Mouse (Mus musculus): ENCODE data around the gene Suclg2. TPM values are rescaled to one million over a fixed set of nuclear protein-coding genes. Genes with fewer than 3 reads are reported as not detected.

The Suclg2 gene
- polyA plus RNA-seq, 1 experiment: 85.3 TPM

DNA sequence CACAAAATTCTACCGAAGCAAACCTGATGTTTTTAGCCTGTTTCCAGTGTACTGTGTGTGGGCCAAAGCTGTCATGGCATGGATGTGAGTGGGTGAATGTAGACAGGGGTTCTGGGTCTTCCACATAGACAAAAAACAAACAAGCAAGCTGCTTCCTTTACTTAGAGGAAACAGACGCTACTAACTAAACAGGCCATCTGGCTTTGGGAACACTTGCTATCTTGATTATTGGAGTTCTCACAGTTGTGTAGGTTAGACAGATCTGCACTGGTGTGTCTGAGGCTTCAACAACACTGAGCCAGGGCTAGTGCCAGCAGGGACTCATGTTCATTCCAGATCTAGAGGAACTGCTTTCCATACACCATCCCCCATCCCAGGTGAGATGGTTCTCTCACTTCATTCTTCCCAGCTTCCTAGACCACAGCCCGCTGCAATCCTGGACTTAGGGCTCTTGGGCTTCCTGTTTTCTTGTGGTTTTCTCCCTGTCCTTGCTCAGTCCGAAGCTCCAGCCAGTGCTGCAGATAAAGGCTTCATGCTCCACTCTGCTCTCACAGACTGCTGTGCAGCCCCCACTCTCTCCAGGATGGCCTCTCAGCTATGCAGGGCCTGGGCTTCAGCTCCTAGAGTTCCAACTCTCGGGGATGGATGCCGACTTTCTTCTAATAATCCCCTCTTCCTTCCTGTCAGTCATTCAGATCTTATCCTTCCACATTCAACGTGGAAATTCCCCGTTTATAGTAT, 226.2 kb downstream of the Suclg2 start:
- TF ChIP-seq GATA1 (IDR thresholded peaks at IDR 0.05; ENCODE audit: low read length): no peak

DNA sequence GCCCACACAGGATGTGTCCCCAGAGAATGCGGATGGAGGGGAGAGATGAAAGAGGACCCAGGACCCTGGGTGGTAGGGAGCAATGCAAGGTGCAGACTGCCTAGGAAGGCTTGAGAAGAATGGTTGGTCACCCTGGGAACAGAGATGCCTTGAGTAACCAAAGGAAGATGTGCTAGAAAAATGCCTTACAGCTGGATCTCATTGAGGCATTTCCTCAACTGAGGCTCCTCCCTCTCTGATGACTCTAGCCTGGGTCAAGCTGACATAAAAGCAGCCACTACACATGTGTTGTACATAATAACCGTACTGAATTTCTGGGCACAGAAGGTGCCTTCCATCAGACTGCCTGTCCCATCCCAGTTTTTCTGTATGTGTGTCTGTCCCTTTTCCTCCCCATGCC, 227.6 kb downstream of the Suclg2 start:
- TF ChIP-seq GATA1 (IDR thresholded peaks at IDR 0.05; ENCODE audit: low read length): no peak

- no peak for TF ChIP-seq GATA1 (IDR thresholded peaks at IDR 0.05; ENCODE audit: low read length)
These were observed 232.8 kb downstream of the Suclg2 start for GRCm38 (mm10) chr6:95485791-95486190.

DNA sequence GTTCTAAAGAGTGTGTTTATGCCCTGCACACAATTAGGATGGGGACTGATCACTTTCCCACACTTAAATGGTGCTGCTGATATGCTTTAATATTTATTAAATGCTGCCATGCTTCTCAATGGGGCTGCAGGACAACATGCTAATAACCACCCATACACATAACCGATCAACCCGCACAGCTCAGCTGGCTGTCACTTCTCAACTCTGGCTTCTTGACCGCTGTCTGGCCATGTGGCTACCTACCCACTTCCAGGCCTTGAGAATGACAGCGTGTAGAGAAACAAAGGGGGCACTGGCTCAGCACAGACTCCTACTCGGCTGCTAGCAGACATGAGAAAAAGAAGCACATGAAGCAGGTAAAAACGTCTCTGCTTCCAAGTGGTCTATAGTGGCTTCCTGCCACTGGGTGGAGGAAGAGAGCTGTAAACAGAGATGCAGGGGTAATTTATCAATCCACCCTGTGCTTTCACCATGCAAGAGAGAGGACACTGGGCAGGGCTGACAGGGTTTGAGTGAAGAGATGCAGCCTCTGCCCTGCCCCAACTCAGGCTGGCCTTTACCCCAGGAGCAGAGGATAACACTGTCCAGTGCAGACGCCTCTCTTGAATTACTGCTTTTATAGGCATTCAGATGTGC, 234.3 kb downstream of the Suclg2 start:
- TF ChIP-seq GATA1 (IDR thresholded peaks at IDR 0.05; ENCODE audit: low read length): no peak

GRCm38 (mm10) chr6:95483686-95484085, 234.9 kb downstream of the Suclg2 start:
- no peak for TF ChIP-seq GATA1 (IDR thresholded peaks at IDR 0.05; ENCODE audit: low read length)

DNA sequence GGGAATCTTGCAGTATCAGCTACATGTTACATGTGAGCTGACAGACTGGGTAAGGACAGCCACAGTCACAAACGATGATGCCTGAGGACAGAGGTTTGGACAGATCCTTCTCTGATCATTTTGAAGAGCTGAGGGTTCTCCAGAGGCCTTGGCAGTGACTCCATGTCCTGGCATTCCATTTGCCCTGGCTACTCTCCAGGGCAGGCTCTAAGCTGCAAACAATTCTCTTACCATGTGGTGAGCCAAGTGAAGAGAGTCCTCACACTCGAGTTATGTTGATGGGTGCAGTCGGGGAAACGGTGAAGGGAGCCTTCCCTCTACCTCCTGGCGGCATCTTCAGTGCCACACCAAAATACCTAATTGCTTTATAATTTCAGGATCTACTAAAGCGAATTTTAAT, 235.5 kb downstream of the Suclg2 start:
- no peak for TF ChIP-seq GATA1 (IDR thresholded peaks at IDR 0.05; ENCODE audit: low read length)

DNA sequence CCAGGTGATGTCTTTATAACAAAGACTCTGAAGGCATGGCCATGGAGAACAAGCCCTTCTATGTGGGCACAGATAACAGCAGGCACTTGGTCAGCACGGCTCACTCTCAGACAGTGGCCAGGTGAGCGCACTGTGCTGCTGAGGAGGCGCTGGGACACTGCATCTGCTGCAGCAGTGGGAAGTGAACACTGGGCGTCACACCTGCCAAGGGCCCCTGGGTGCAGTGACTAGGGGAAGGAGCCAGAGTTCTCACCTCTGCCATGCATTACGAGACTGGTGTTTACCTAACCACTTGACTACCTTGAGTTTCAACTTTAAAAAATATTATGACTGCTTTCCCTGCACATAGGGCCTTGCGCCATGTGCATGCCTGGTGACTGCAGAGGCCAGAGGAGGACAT, 238.8 kb downstream of the Suclg2 start:
- TF ChIP-seq GATA1 (IDR thresholded peaks at IDR 0.05; ENCODE audit: low read length): no peak

DNA sequence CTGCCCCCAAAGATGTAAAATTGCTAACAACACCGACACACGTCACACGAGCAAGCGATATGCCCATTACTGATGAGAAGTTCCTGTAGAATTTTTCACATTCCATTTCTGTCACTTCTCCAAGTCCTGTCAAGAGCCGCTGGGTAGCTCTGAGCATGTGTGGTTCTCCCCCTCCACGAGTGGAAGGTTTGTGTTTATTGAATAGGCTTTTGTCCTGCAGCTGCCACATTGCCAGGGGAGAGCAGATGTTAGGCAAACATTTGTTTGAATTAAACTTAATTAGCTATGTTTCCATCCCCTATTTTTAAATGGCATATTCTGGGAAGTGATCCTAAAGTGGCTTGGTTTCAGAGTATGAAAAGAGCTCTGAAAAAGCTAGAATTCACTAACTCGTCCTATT, 249.1 kb downstream of the Suclg2 start:
- TF ChIP-seq GATA1 (IDR thresholded peaks at IDR 0.05; ENCODE audit: low read length): no peak

DNA sequence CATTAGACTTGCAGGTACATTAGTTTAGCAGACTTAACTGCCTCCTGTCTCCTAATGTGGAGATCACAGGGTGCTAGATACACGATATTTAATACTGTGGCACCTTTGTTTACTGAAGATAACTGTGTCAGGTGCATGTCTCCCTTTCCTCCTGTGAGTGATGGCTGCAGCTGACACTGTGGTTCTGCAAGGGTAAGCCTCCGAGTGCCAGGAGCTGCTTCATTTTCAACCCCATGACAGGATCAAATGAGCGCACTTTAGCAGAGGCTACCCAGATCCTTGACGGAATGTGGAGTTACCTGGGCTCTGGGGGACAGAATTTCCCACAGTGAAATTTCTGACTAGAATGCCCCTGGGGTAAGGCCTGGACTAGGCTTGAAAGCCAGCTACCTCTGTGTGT, 253.3 kb downstream of the Suclg2 start:
- TF ChIP-seq GATA1 (IDR thresholded peaks at IDR 0.05; ENCODE audit: low read length): no peak

GRCm38 (mm10) chr6:95459372-95459771, 259.2 kb downstream of the Suclg2 start:
- TF ChIP-seq GATA1 (IDR thresholded peaks at IDR 0.05; ENCODE audit: low read length): no peak

- TF ChIP-seq GATA1 (IDR thresholded peaks at IDR 0.05; ENCODE audit: low read length): no peak
These were observed 272.4 kb downstream of the Suclg2 start for GRCm38 (mm10) chr6:95446151-95446550.

DNA sequence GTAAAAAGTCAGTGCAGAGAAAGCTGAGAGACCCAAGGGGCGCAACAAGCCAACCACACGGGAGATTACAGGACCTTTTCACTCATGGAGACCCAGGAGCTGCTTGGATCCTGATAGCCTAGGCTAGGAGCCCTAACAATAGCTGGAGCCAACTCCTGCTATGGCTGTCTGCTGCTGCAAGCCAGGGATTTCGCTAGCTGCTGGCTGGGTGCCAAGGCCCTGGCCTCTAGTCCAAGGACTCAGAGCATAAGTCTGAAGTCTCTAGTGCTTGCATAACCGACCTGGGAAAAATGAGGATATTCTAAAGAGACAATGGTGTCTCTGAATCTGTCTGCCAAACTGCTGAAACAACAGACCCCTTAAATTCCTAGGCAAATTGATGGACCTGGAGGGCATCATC, 273.6 kb downstream of the Suclg2 start:
- no peak for TF ChIP-seq GATA1 (IDR thresholded peaks at IDR 0.05; ENCODE audit: low read length)

Measured in G1E-ER4 (cell line).